14 mouse cellular contexts compared by ENCODE assay signal in genomic region chr13:97434167-97434566, GRCm38 (mm10).
DNase-seq lines count a peak whose midpoint lies in the region; ATAC-seq and TF ChIP-seq lines count a peak whose summit lies in the region.
"Had no signal": no experiment of that assay in that cellular context is flagged by ENCODE, and none has a peak within 500 bp of the region (broad histone marks: within the 10 kb centered on the region; RNA-seq: fewer than 3 reads in every experiment).

No protein-coding gene starts in this region.

- H3K4me3 ChIP-seq in hindbrain, embryonic 10.5 days = no peak overlapping the region
- H3K4me3 ChIP-seq in hindbrain, postnatal 0 days (ENCODE audit: low read length) = no peak overlapping the region
- H3K4me3 ChIP-seq in neural tube, embryonic 12.5 days = no peak overlapping the region
- no peak overlapping the region for H3K4me3 ChIP-seq in hindbrain, embryonic 15.5 days
- H3K4me3 ChIP-seq in gastrocnemius, adult 2 months = no peak overlapping the region

- H3K36me3 ChIP-seq in hindbrain, embryonic 10.5 days = no peaks in the 10 kb centered on the region
- no peaks in the 10 kb centered on the region for H3K36me3 ChIP-seq in hindbrain, postnatal 0 days (ENCODE audit: insufficient read depth, low read length)
- no peaks in the 10 kb centered on the region for H3K36me3 ChIP-seq in neural tube, embryonic 12.5 days
- H3K36me3 ChIP-seq in hindbrain, embryonic 15.5 days = no peaks in the 10 kb centered on the region

- WGBS in hindbrain, embryonic 10.5 days = 27% methylated on average over 7 of the region's 7 CpGs
- 53% methylated on average over 7 of the region's 7 CpGs for WGBS in hindbrain, postnatal 0 days
- WGBS in neural tube, embryonic 12.5 days = 33% methylated on average over 7 of the region's 7 CpGs
- 44% methylated on average over 7 of the region's 7 CpGs for WGBS in hindbrain, embryonic 15.5 days

- ATAC-seq in hindbrain, postnatal 0 days = no peak
- ATAC-seq in neural tube, embryonic 12.5 days (ENCODE audit: low FRiP score, low read depth) = no peak
- no peak for ATAC-seq in hindbrain, embryonic 15.5 days (ENCODE audit: low FRiP score, low read depth)
- ATAC-seq: forebrain, postnatal 0 days had no signal

- intact Hi-C loops in gastrocnemius, adult 2 months (cut with DNase I) = no loop called here

- DNase-seq in hindbrain, embryonic 10.5 days (ENCODE audit: low spot score) = no peak
- no peak for DNase-seq in hindbrain, postnatal 0 days (ENCODE audit: low spot score)
- no peak for DNase-seq in neural tube, embryonic 10.5 days (ENCODE audit: extremely low spot score, low spot score)
- DNase-seq in right cerebral cortex, postnatal 36 days (ENCODE audit: low spot score in 2 of 2) = no peak
- DNase-seq in gastrocnemius, adult 2 months = no peak
- DNase-seq: adrenal gland, adult 8-10 months; cerebellum, postnatal 10 days; forebrain, postnatal 0 days; lung, adult 18-20 months; lung, postnatal 36 days; right cerebral cortex, postnatal 4 days; thymus, postnatal 4 days had no signal

- H3K9me3 ChIP-seq in hindbrain, embryonic 10.5 days = no peaks in the 10 kb centered on the region
- H3K9me3 ChIP-seq in hindbrain, postnatal 0 days (ENCODE audit: low read length) = no peaks in the 10 kb centered on the region
- no peaks in the 10 kb centered on the region for H3K9me3 ChIP-seq in neural tube, embryonic 12.5 days
- H3K9me3 ChIP-seq in hindbrain, embryonic 15.5 days = no peaks in the 10 kb centered on the region

- peaks cover 81% of the 10 kb centered on the region for H3K4me1 ChIP-seq in hindbrain, embryonic 10.5 days (replicated peaks)
- peaks cover 24% of the 10 kb centered on the region for H3K4me1 ChIP-seq in hindbrain, postnatal 0 days (ENCODE audit: insufficient read depth, low read length)
- H3K4me1 ChIP-seq in neural tube, embryonic 12.5 days = peaks cover 50% of the 10 kb centered on the region
- H3K4me1 ChIP-seq in hindbrain, embryonic 15.5 days (replicated peaks) = peaks cover 46% of the 10 kb centered on the region

- H3K27ac ChIP-seq in hindbrain, embryonic 10.5 days = peak overlapping the region; percentile 93
- H3K27ac ChIP-seq in hindbrain, postnatal 0 days = no peak overlapping the region
- no peak overlapping the region for H3K27ac ChIP-seq in neural tube, embryonic 12.5 days
- H3K27ac ChIP-seq in hindbrain, embryonic 15.5 days (replicated peaks) = peak overlapping the region; percentile 81
- no peak overlapping the region for H3K27ac ChIP-seq in gastrocnemius, adult 2 months

- H3K27me3 ChIP-seq in hindbrain, embryonic 10.5 days (ENCODE audit: insufficient read depth, poor library complexity, severe bottlenecking) = peaks cover 12% of the 10 kb centered on the region; the same call in 1 of the 2 replicates
- no peaks in the 10 kb centered on the region for H3K27me3 ChIP-seq in hindbrain, postnatal 0 days (ENCODE audit: insufficient read depth, low read length)
- H3K27me3 ChIP-seq in neural tube, embryonic 12.5 days (replicated peaks) = no peaks in the 10 kb centered on the region
- H3K27me3 ChIP-seq in hindbrain, embryonic 15.5 days = no peaks in the 10 kb centered on the region

- no peak for TF ChIP-seq CTCF in hindbrain, postnatal 0 days (IDR thresholded peaks at IDR 0.05; ENCODE audit: low read depth)
- TF ChIP-seq CTCF in gastrocnemius, adult 2 months (IDR thresholded peaks at IDR 0.05) = no peak

- H3K9ac ChIP-seq in hindbrain, postnatal 0 days (replicated peaks; ENCODE audit: low read length) = no peak overlapping the region
- no peak overlapping the region for H3K9ac ChIP-seq in neural tube, embryonic 12.5 days
- no peak overlapping the region for H3K9ac ChIP-seq in hindbrain, embryonic 15.5 days
- H3K9ac ChIP-seq: forebrain, postnatal 0 days had no signal

- H3K4me2 ChIP-seq in hindbrain, postnatal 0 days (ENCODE audit: low read depth, low read length) = no peak overlapping the region
- peak overlapping the region; percentile 65; the same call in 1 of the 2 replicates for H3K4me2 ChIP-seq in neural tube, embryonic 12.5 days (replicated peaks)
- H3K4me2 ChIP-seq in hindbrain, embryonic 15.5 days = no peak overlapping the region

Comparison
In these comparisons a context has a peak if more than half of its experiments do, and no peak if none do; other contexts are left out.
1. H3K27ac ChIP-seq: peak in hindbrain, embryonic 10.5 days (single experiment) and hindbrain, embryonic 15.5 days (single experiment); none in hindbrain, postnatal 0 days (single experiment), neural tube, embryonic 12.5 days (single experiment) and gastrocnemius, adult 2 months (single experiment).